Comparison of ENCODE assay signal across 14 mouse cellular contexts in the genomic region with DNA sequence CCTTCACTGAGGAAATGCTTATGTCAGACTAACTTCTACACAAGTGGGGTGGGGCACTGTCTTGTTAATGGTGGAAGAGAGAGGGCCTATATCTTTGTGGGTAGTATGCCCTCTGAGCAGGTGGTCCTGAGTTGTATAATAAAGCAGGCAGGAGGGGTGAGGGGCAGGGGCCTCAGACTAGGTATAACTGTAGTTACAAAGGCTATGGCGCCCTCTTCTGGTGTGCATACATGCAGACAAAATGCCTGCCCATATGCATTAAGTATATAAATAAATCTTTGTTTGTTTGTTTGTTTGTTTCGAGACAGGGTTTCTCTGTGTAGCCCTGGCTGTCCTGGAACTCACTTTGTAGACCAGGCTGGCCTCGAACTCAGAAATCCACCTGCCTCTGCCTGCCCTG. TPM values are rescaled to one million over a fixed set of nuclear protein-coding genes. Genes with fewer than 3 reads are reported as not detected.
A peak's percentile ranks its signal among the peaks of the same experiment; 100 is the strongest.
DNase-seq lines count a peak whose midpoint lies in the region; ATAC-seq and TF ChIP-seq lines count a peak whose summit lies in the region.
"Had no signal": no experiment of that assay in that cellular context is flagged by ENCODE, and none has a peak within 500 bp of the region (broad histone marks: within the 10 kb centered on the region; RNA-seq: fewer than 3 reads in every experiment).

No protein-coding gene starts in this region.

- WGBS in heart, adult 2 months, result 88% methylated on average over 3 of the region's 3 CpGs
- 86% methylated on average over 3 of the region's 3 CpGs for WGBS in stomach, postnatal 0 days

- DNase-seq in heart, adult 2 months, result no peak
- no peak for DNase-seq in heart, adult 8-10 months (ENCODE audit: low spot score)
- DNase-seq in left cerebral cortex, postnatal 4 days, result peak; percentile 54
- no peak for DNase-seq in left cerebral cortex, adult 18-20 months (ENCODE audit: low spot score in 2 of 2)
- DNase-seq in 3T3-L1 (ENCODE audit: low read depth, low spot score), result peak; percentile 18
- no peak for DNase-seq in stomach, postnatal 0 days (ENCODE audit: low spot score)
- DNase-seq: cerebellum, adult 9-10 months; heart, adult 11 months; heart, postnatal 14 days had no signal

- 0 out of 2 replicates have a peak, but pooled peaks have one; percentile 9 for TF ChIP-seq CTCF in heart, adult 2 months (IDR thresholded peaks at IDR 0.05)
- peak; percentile 17 for TF ChIP-seq CTCF in ES-Bruce4 (IDR thresholded peaks at IDR 0.05; ENCODE audit: low read depth, low read length)
- TF ChIP-seq CTCF in stomach, postnatal 0 days (IDR thresholded peaks at IDR 0.05; ENCODE audit: low read depth), result no peak; the same call in 1 of the 2 replicates

- H3K9me3 ChIP-seq in ES-Bruce4 (replicated peaks; ENCODE audit: control insufficient read depth, insufficient read depth, low read length, poor library complexity, severe bottlenecking), result no peaks in the 10 kb centered on the region
- no peaks in the 10 kb centered on the region for H3K9me3 ChIP-seq in stomach, postnatal 0 days (ENCODE audit: control insufficient read depth, low read length)
- H3K9me3 ChIP-seq: embryonic facial prominence, embryonic 12.5 days; limb, embryonic 15.5 days; stomach, embryonic 15.5 days had no signal

- H3K36me3 ChIP-seq in heart, adult 2 months (ENCODE audit: control insufficient read depth, insufficient read depth, low read length), result no peaks in the 10 kb centered on the region
- no peaks in the 10 kb centered on the region for H3K36me3 ChIP-seq in ES-Bruce4 (ENCODE audit: control insufficient read depth, insufficient read depth, low read length, poor library complexity, severe bottlenecking)
- no peaks in the 10 kb centered on the region for H3K36me3 ChIP-seq in stomach, postnatal 0 days (ENCODE audit: control insufficient read depth, insufficient read depth, low read length)
- H3K36me3 ChIP-seq: embryonic facial prominence, embryonic 12.5 days; limb, embryonic 15.5 days; stomach, embryonic 15.5 days had no signal

- H3K79me2 ChIP-seq in heart, adult 2 months (replicated peaks; ENCODE audit: control insufficient read depth, insufficient read depth, low read length), result no peaks in the 10 kb centered on the region

- no peak for ATAC-seq in stomach, postnatal 0 days (ENCODE audit: low FRiP score, low TSS enrichment)

- no peaks in the 10 kb centered on the region for H3K4me1 ChIP-seq in heart, adult 2 months (ENCODE audit: control insufficient read depth, insufficient read depth, low read length)
- H3K4me1 ChIP-seq in ES-Bruce4 (ENCODE audit: control insufficient read depth, insufficient read depth, low read length), result no peaks in the 10 kb centered on the region
- H3K4me1 ChIP-seq in stomach, postnatal 0 days (replicated peaks; ENCODE audit: control insufficient read depth, insufficient read depth), result no peaks in the 10 kb centered on the region
- H3K4me1 ChIP-seq: embryonic facial prominence, embryonic 12.5 days; limb, embryonic 15.5 days; stomach, embryonic 15.5 days had no signal

- H3K4me3 ChIP-seq in heart, adult 2 months, result no peak overlapping the region
- H3K4me3 ChIP-seq in ES-Bruce4 (ENCODE audit: low read depth, low read length), result no peak overlapping the region
- H3K4me3 ChIP-seq in stomach, postnatal 0 days (ENCODE audit: low read depth, low read length), result no peak overlapping the region
- H3K4me3 ChIP-seq: embryonic facial prominence, embryonic 12.5 days; limb, embryonic 15.5 days; stomach, embryonic 15.5 days had no signal

- intact Hi-C loops in heart, adult 2 months (cut with DNase I), result no loop called here
- intact Hi-C loops in left cerebral cortex, postnatal 4 days (cut with DNase I), result no loop called here

- H3K4me2 ChIP-seq in stomach, postnatal 0 days (replicated peaks; ENCODE audit: low read depth), result no peak overlapping the region
- H3K4me2 ChIP-seq: embryonic facial prominence, embryonic 12.5 days; limb, embryonic 15.5 days; stomach, embryonic 15.5 days had no signal

- TF ChIP-seq POLR2A in heart, adult 2 months (IDR thresholded peaks at IDR 0.05; ENCODE audit: insufficient read depth, low read depth, low read length), result no peak
- TF ChIP-seq POLR2A in ES-Bruce4 (IDR thresholded peaks at IDR 0.05; ENCODE audit: insufficient read depth, low read length), result no peak

- H3K9ac ChIP-seq in heart, adult 2 months (ENCODE audit: low read depth, low read length), result no peak overlapping the region
- H3K9ac ChIP-seq in ES-Bruce4 (ENCODE audit: low read depth, poor library complexity, severe bottlenecking), result no peak overlapping the region
- H3K9ac ChIP-seq in stomach, postnatal 0 days (ENCODE audit: low read length), result no peak overlapping the region
- H3K9ac ChIP-seq: embryonic facial prominence, embryonic 12.5 days; limb, embryonic 15.5 days; stomach, embryonic 15.5 days had no signal

- no peak for TF ChIP-seq EP300 in heart, adult 2 months (IDR thresholded peaks at IDR 0.05; ENCODE audit: insufficient read depth, low read depth, low read length)
- no peak for TF ChIP-seq EP300 in ES-Bruce4 (IDR thresholded peaks at IDR 0.05; ENCODE audit: insufficient read depth, low read depth, low read length)
- TF ChIP-seq EP300 in stomach, postnatal 0 days (optimal IDR thresholded peaks at IDR 0.05), result no peak

- no peak overlapping the region for H3K27ac ChIP-seq in heart, adult 2 months
- no peak overlapping the region for H3K27ac ChIP-seq in ES-Bruce4 (ENCODE audit: insufficient read depth, low read length)
- no peak overlapping the region for H3K27ac ChIP-seq in stomach, postnatal 0 days (replicated peaks)
- H3K27ac ChIP-seq: embryonic facial prominence, embryonic 12.5 days; limb, embryonic 15.5 days; stomach, embryonic 15.5 days had no signal

- H3K27me3 ChIP-seq in heart, adult 2 months (ENCODE audit: control insufficient read depth, insufficient read depth, low read length), result no peaks in the 10 kb centered on the region
- H3K27me3 ChIP-seq in ES-Bruce4 (ENCODE audit: control insufficient read depth, insufficient read depth, low read length, poor library complexity, severe bottlenecking), result no peaks in the 10 kb centered on the region
- H3K27me3 ChIP-seq in stomach, postnatal 0 days (ENCODE audit: control insufficient read depth, insufficient read depth, low read length), result no peaks in the 10 kb centered on the region
- H3K27me3 ChIP-seq: embryonic facial prominence, embryonic 12.5 days; limb, embryonic 15.5 days; stomach, embryonic 15.5 days had no signal

RNA-seq across cellular contexts. Expression of a gene that starts 19.1 kb away (rescaled TPM):
- not detected for total RNA-seq in heart, adult 2 months (2021)
- polyA plus RNA-seq in heart, adult 2 months (2012; rRNA removed), result 0.02 TPM in 1 of 2 replicates, not detected in the other
- total RNA-seq in heart, adult 8-10 months (2022), result not detected
- 1 to 10 TPM in 1 of 2 experiments, under 1 TPM in 1; 0.79 to 1.0 TPM for total RNA-seq in left cerebral cortex, postnatal 4 days (2021)
- 1 to 10 TPM; 1.2 to 1.3 TPM for total RNA-seq in left cerebral cortex, adult 18-20 months (2021)
- polyA plus RNA-seq in ES-Bruce4 (2011; ENCODE audit: insufficient read depth, insufficient read length, low read depth, missing spikeins), result 0.22 TPM in 1 of 2 replicates, not detected in the other
- 1.3 and 2.8 TPM in 2 replicates for polyA plus RNA-seq in stomach, postnatal 0 days (2015; fragmentation: Nextera tagmentation; extraction: Ambion mirVana)
- total RNA-seq: adrenal gland, adult 18-20 months had no signal

RNA-seq across cellular contexts. Expression of a gene that starts 50.4 kb away (rescaled TPM):
- total RNA-seq in heart, adult 2 months (2021), result 1 to 10 TPM; 5.2 to 5.7 TPM
- polyA plus RNA-seq in heart, adult 2 months (2012; rRNA removed), result 3.4 and 4.5 TPM in 2 replicates
- 1 to 10 TPM; 4.9 to 6.2 (median 5.5) TPM for total RNA-seq in heart, adult 8-10 months (2022)
- total RNA-seq in left cerebral cortex, postnatal 4 days (2021), result 10 to 100 TPM; 24.0 to 26.0 TPM
- 1 to 10 TPM; 5.4 to 6.7 TPM for total RNA-seq in left cerebral cortex, adult 18-20 months (2021)
- 206 and 215 TPM in 2 replicates for polyA plus RNA-seq in ES-Bruce4 (2011; ENCODE audit: insufficient read depth, insufficient read length, low read depth, missing spikeins)
- 54.9 and 58.3 TPM in 2 replicates for polyA plus RNA-seq in stomach, postnatal 0 days (2015; fragmentation: Nextera tagmentation; extraction: Ambion mirVana)

Comparison
In these comparisons a context has a peak if more than half of its experiments do, and no peak if none do; other contexts are left out.
1. DNase-seq: peak in left cerebral cortex, postnatal 4 days (single experiment) and 3T3-L1 (single experiment); none in heart, adult 2 months (0 of 2), heart, adult 8-10 months (single experiment), left cerebral cortex, adult 18-20 months (0 of 2) and stomach, postnatal 0 days (single experiment).